Mouse (Mus musculus) T-helper 17 cell (primary cell): ENCODE measurements at regions not wholly inside any gene's neighbourhood (a gene's known extent, or its start where the extent isn't known, plus 50 kb on each side); places are given as distances from the start of the nearest gene placed in this dataset.

Source experiments
- in situ Hi-C, 2 experiments: fragments of 300-600 bp; cut with MboI, MseI; formaldehyde crosslinking; loops; 1 replicate in 1 of 2; 2 replicates in 1 of 2; pipeline ENCODE4 v1.15.1; 2025; ENCODE audit warnings: high pct_unique_total_duplicates in 2 of 2

- in situ Hi-C loops = no loop called here
Observed at GRCm38 (mm10) chr6:139391307-139391706, 110.5 kb downstream of the Rergl start.

DNA sequence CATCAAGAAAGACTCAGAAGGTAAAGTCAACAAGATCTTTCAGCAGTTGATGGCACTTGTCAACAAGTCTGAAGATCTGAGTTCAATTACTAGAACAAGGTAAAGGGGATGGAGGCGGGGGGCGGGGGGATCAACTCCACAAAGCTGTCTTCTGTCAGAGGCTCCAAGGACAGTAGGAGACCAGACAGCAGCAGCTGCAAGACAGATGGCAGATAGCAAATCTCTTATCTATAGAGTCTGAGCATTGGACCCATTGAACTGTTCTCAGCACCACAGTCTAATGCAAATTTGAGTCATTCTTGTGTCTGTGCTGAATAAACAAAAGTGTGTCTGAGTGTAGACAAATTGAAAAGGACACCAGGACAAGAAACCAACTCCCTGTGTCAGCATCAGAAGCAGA lies 150.8 kb downstream of the Rergl start:
- in situ Hi-C loops = no loop called here

DNA sequence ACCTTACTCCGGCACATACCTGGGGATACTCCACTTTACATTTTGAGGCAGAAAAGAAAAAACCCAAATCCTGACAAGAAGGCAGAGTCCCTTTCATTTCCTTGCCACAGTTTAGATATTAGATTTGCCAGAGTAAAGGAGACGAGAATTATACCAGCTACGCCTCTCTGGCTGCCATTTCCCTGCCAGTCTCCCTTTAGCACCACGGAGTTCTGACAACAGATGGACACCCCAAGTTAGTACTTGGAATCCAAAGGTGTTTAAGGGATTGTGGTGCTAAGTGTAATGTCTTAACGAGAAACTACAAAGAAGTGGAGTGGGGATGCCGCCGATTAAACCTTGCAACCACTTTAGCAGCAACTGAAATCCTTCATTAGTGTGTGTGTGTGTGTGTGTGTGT lies 176.6 kb downstream of the Rergl start:
- in situ Hi-C loops = loop anchor here in 1 of 2 experiments (10.0 kb wide), 1 partner anchor 980 kb away; no protein-coding TSS in a partner anchor

DNA sequence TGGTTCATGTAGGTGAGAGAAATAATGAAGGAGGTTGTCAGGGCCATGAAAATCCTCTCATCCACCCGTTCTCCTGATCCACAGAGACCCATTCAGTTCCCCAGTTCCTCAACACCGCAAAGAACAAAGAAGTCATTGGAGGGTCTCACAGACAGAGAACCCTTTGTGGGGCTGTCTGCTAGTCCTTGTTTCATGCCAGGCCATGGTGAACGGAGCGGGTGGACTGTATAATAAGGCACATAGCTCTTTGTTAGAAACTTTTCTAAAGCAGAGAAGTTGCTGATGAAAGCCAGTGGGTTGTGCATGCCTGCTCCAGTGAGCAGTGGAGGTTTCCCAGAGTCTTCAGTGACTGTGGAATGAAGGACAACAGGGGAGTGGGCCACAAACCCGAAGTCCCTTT lies 194.1 kb downstream of the Rergl start:
- in situ Hi-C loops = no loop called here

- in situ Hi-C loops = no loop called here
Observed at GRCm38 (mm10) chr6:139304306-139304705, 197.5 kb downstream of the Rergl start.

GRCm38 (mm10) chr6:139295701-139296100 lies 206.1 kb downstream of the Rergl start:
- in situ Hi-C loops = no loop called here

GRCm38 (mm10) chr6:139279093-139279492 lies 222.7 kb downstream of the Rergl start:
- in situ Hi-C loops = no loop called here

GRCm38 (mm10) chr6:139275512-139275911 lies 226.3 kb downstream of the Rergl start:
- in situ Hi-C loops = no loop called here

DNA sequence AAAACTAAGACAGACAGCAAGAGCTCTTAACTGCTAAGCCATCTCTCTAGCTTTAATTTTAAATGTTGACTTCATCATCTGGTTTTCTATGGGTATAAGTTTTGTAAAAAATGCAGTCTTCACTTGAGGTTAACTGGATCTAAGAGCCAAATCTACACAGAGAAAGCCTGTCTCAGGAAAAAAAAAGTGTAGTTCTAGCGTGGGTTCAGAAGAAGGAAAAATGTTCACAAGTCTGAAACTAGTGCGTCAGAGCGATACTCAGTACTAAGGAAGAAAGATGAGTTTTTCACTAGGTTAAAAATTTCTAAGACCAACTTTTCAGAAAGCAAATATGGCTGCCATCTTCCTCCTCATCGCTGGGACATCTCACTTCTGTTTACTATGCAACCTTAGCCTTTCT lies 248.1 kb downstream of the Rergl start:
- in situ Hi-C loops = no loop called here

GRCm38 (mm10) chr6:139248920-139249547 lies 252.7 kb downstream of the Rergl start:
- in situ Hi-C loops = no loop called here

GRCm38 (mm10) chr6:139226127-139226526 lies 275.6 kb downstream of the Rergl start:
- in situ Hi-C loops = no loop called here

- in situ Hi-C loops = loop anchor here in 1 of 2 experiments (10.0 kb wide), 1 partner anchor 600 kb away; no protein-coding TSS in a partner anchor
Observed at GRCm38 (mm10) chr6:139214488-139214887, 287.3 kb downstream of the Rergl start.

DNA sequence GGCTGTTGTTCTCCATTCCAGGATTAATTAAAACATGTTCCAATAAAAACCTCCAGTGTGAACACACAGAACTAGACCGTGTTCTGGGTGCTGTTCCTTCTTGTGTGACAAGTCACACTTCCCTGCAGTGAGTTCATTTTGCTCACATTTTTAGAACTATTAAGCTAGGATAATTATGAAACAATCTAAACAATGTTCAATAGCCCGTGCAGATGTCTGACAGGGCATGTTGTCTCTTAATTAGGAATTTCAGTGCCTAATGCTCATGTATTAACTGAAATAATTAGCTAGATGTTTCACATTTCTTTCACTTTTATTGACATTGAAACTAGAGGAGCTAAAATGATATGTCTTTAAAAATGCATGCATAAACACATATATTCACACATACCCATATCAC lies 291.5 kb downstream of the Rergl start:
- in situ Hi-C loops = loop anchor here in 1 of 2 experiments (10.0 kb wide), 1 partner anchor 595 kb away; no protein-coding TSS in a partner anchor

DNA sequence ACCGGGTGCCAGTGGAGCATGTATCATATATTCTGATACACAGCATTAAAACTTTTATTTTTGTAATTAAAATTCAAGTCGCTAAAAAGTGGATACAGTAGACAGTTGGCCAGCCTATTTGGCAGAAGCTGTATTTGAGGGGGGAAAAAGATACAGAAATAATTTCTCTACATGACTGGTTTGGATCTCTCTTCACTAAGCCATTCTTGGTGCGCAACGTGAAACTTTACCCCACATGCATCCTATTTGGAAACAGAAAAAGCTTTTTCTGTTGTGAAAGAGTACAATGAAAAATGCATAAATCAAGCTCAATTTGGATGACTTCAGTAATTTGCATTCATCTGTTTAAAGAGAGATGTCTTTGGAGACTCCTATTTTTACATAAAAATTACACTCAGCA lies 303.2 kb downstream of the Rergl start:
- in situ Hi-C loops = loop anchor here in 1 of 2 experiments (25.0 kb wide), 1 partner anchor 539 kb away; no protein-coding TSS in a partner anchor

- in situ Hi-C loops = loop anchor here in 1 of 2 experiments (25.0 kb wide), 1 partner anchor 551 kb away; no protein-coding TSS in a partner anchor
Observed at GRCm38 (mm10) chr6:139186431-139186830, 315.3 kb downstream of the Rergl start.

- in situ Hi-C loops = no loop called here
Observed at GRCm38 (mm10) chr6:139160352-139160751, 341.4 kb downstream of the Rergl start.

GRCm38 (mm10) chr6:139159741-139160140 lies 342.0 kb downstream of the Rergl start:
- in situ Hi-C loops = no loop called here

DNA sequence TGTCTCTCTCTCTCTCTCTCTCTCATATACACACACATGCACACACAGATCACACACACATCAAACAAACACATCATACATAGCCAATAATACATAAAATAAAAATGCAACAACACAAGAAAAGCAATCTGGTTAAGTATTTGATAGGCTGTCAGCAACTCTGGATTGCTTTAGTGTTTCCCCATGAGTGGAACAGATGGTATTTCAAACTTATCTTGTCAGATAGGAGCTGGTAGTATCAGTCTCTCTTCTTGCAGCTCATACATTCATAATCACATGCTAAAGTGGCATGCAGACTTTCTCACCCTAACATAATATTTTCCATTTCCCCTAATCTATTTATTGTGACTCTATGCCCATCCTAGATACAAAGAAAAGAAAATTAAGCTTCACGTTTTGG lies 347.0 kb downstream of the Rergl start:
- in situ Hi-C loops = no loop called here

DNA sequence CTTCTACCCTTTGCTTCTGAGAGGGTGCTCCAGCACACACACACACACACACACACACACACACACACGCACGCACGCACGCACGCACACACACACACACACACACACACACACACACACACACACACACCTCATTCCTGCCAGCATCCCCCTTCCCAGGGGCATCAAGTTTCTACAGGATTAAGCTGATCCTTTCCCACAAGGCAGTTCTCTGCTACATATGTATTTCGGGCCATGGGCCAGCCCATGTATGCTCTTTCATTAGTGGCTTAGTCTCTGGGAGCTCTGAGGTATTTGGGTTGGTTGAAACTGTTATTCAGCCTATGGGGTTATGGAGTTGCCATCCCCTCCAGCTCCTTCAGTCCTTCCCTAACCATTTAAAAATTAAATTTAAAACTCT lies 366.1 kb downstream of the Rergl start:
- in situ Hi-C loops = no loop called here

DNA sequence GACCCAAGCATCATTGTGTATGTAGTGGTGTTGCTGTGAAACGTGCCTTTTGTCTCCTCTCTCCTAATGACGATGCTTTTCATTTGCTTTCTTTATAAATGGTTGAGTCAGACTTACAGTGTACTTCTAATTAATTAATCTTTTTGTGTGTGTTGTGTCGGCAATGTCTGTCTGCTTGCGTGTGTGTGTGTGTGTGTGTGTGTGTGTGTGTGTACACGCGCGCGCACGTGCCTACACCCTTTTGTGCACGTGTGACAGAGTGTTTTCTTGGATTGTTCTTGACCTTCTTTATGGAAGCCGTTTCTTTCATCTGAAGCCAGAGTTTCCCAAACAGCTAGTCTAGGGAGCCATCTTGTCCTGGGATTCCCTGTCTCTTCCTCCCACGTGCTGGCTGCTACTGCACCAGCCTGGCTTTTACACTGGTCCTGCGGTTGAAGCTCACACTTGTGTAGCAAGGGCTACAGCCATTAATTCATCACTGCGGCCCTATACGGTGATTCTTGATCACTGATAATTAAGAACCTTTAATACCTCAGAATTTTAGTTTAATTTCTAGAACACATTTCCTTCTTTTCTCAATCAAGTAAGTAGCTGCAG lies 369.6 kb downstream of the Rergl start:
- in situ Hi-C loops = no loop called here

DNA sequence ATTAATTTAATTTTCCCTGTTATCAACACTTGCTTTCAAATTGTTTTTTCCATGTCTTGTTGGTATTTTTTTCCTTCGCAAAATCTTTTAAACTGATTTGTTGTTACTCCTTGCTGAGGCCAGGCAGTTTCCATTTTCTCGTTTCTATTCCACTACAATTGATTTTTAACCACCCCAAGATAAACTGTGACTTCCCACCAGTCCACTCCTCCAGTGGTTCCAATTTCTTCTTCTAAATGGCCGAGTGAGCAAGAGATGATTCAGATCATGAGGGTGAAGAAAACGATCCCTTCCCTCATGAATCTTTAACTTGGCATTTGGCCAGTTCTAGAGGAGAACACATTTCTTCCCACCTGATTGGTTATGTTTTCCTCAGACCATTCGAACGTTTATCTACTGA lies 393.5 kb downstream of the Rergl start:
- in situ Hi-C loops = loop anchor here in 1 of 2 experiments (10.0 kb wide), 1 partner anchor 627 kb away; no protein-coding TSS in a partner anchor

GRCm38 (mm10) chr6:139103397-139103796 lies 398.4 kb downstream of the Rergl start:
- in situ Hi-C loops = loop anchor here in 1 of 2 experiments (10.0 kb wide), 1 partner anchor 631 kb away; no protein-coding TSS in a partner anchor

DNA sequence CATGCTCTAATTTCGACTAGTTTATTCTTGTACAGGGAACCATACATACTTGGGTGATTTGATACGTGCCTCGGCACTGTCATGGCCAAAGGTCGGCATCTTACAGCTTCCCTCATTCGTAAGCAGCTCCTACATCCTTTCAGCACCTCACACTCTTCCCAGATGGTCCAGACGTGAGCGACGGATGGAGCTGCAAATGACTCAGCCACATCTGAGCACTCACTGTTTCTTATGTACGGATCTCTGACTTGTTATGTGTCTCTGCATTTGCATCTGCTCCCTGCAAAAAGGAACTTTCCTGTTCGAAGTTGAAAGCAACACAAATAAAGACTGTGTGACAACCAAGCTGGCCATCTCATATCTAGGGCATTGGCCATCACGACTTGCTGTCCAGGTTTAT lies 402.5 kb downstream of the Rergl start:
- in situ Hi-C loops = no loop called here
